ENCODE assay signal across 12 mouse cellular contexts in genomic region chr16:46617544-46618335, GRCm38 (mm10).
DNase-seq lines count a peak whose midpoint lies in the region; ATAC-seq and TF ChIP-seq lines count a peak whose summit lies in the region.
"Had no signal": no experiment of that assay in that cellular context is flagged by ENCODE, and none has a peak within 500 bp of the region (broad histone marks: within the 10 kb centered on the region; RNA-seq: fewer than 3 reads in every experiment).

No protein-coding gene starts in this region.

- H3K4me2 ChIP-seq in hindbrain, postnatal 0 days (ENCODE audit: low read depth, low read length): no peak overlapping the region
- H3K4me2 ChIP-seq in hindbrain, embryonic 12.5 days (replicated peaks): no peak overlapping the region
- no peak overlapping the region for H3K4me2 ChIP-seq in embryonic facial prominence, embryonic 14.5 days (ENCODE audit: low read depth, low read length)
- H3K4me2 ChIP-seq in liver, postnatal 0 days (ENCODE audit: low read depth, low read length): no peak overlapping the region

- no peaks in the 10 kb centered on the region for H3K4me1 ChIP-seq in hindbrain, postnatal 0 days (ENCODE audit: insufficient read depth, low read length)
- H3K4me1 ChIP-seq in hindbrain, embryonic 12.5 days: no peaks in the 10 kb centered on the region
- H3K4me1 ChIP-seq in embryonic facial prominence, embryonic 14.5 days (ENCODE audit: control insufficient read depth, insufficient read depth, low read length): no peaks in the 10 kb centered on the region
- H3K4me1 ChIP-seq in liver, postnatal 0 days (ENCODE audit: insufficient read depth): no peaks in the 10 kb centered on the region

- H3K36me3 ChIP-seq in hindbrain, postnatal 0 days (ENCODE audit: insufficient read depth, low read length): no peaks in the 10 kb centered on the region
- no peaks in the 10 kb centered on the region for H3K36me3 ChIP-seq in hindbrain, embryonic 12.5 days
- H3K36me3 ChIP-seq in embryonic facial prominence, embryonic 14.5 days (ENCODE audit: control insufficient read depth, insufficient read depth, low read length): no peaks in the 10 kb centered on the region
- no peaks in the 10 kb centered on the region for H3K36me3 ChIP-seq in liver, postnatal 0 days (replicated peaks; ENCODE audit: insufficient read depth, low read length)

- no peak overlapping the region for H3K4me3 ChIP-seq in hindbrain, postnatal 0 days (ENCODE audit: low read length)
- no peak overlapping the region for H3K4me3 ChIP-seq in hindbrain, embryonic 12.5 days
- H3K4me3 ChIP-seq in embryonic facial prominence, embryonic 14.5 days (ENCODE audit: low read depth, low read length): no peak overlapping the region
- H3K4me3 ChIP-seq in liver, postnatal 0 days (ENCODE audit: low read depth, low read length): no peak overlapping the region

- DNase-seq in hindbrain, postnatal 0 days (ENCODE audit: low spot score): peak; percentile 32
- DNase-seq in lung, postnatal 10 days: peak; percentile 3
- DNase-seq in lung, adult 18-20 months: no peak
- peak; percentile 84 for DNase-seq in embryonic facial prominence, embryonic 14.5 days (ENCODE audit: low spot score)
- DNase-seq in retina, embryonic 14.5 days (ENCODE audit: low spot score): peak; percentile 78
- no peak for DNase-seq in liver, postnatal 0 days
- no peak for DNase-seq in layer of hippocampus, postnatal 25 days (ENCODE audit: extremely low spot score in 1 of 2, low spot score in 1 of 2)
- DNase-seq: cerebellum, postnatal 14 days; gastrocnemius, postnatal 14 days; midbrain, embryonic 14.5 days; right cerebral cortex, postnatal 14 days had no signal

- H3K27ac ChIP-seq in hindbrain, postnatal 0 days: no peak overlapping the region
- H3K27ac ChIP-seq in hindbrain, embryonic 12.5 days: no peak overlapping the region
- H3K27ac ChIP-seq in embryonic facial prominence, embryonic 14.5 days (replicated peaks; ENCODE audit: low read depth, low read length): no peak overlapping the region
- H3K27ac ChIP-seq in liver, postnatal 0 days (ENCODE audit: low read depth): no peak overlapping the region

- WGBS in hindbrain, postnatal 0 days: 62% methylated on average over 13 of the region's 13 CpGs
- WGBS in hindbrain, embryonic 12.5 days: 66% methylated on average over 13 of the region's 13 CpGs
- WGBS in embryonic facial prominence, embryonic 14.5 days: 57% methylated on average over 13 of the region's 13 CpGs
- WGBS in liver, postnatal 0 days (ENCODE audit: insufficient replicate concordance): 65% methylated on average over 13 of the region's 13 CpGs

- TF ChIP-seq CTCF in hindbrain, postnatal 0 days (IDR thresholded peaks at IDR 0.05; ENCODE audit: low read depth): no peak
- TF ChIP-seq CTCF in liver, postnatal 0 days (IDR thresholded peaks at IDR 0.05; ENCODE audit: low read depth): no peak

- H3K9me3 ChIP-seq in hindbrain, postnatal 0 days (ENCODE audit: low read length): no peaks in the 10 kb centered on the region
- no peaks in the 10 kb centered on the region for H3K9me3 ChIP-seq in hindbrain, embryonic 12.5 days (replicated peaks)
- no peaks in the 10 kb centered on the region for H3K9me3 ChIP-seq in embryonic facial prominence, embryonic 14.5 days (ENCODE audit: control insufficient read depth, low read length)
- no peaks in the 10 kb centered on the region for H3K9me3 ChIP-seq in liver, postnatal 0 days (ENCODE audit: low read length)

- no peaks in the 10 kb centered on the region for H3K27me3 ChIP-seq in hindbrain, postnatal 0 days (ENCODE audit: insufficient read depth, low read length)
- no peaks in the 10 kb centered on the region for H3K27me3 ChIP-seq in hindbrain, embryonic 12.5 days
- no peaks in the 10 kb centered on the region for H3K27me3 ChIP-seq in embryonic facial prominence, embryonic 14.5 days (replicated peaks; ENCODE audit: control insufficient read depth, insufficient read depth, low read length)
- H3K27me3 ChIP-seq in liver, postnatal 0 days (ENCODE audit: insufficient read depth, low read length): no peaks in the 10 kb centered on the region

- no peak for TF ChIP-seq EP300 in liver, postnatal 0 days (IDR thresholded peaks at IDR 0.05; ENCODE audit: low read depth)

- ATAC-seq in hindbrain, postnatal 0 days: no peak
- no peak for ATAC-seq in hindbrain, embryonic 12.5 days (ENCODE audit: low FRiP score)
- peak; percentile 70; the same call in 1 of the 2 replicates for ATAC-seq in embryonic facial prominence, embryonic 14.5 days (ENCODE audit: low read depth)
- no peak for ATAC-seq in liver, postnatal 0 days

- H3K9ac ChIP-seq in hindbrain, postnatal 0 days (replicated peaks; ENCODE audit: low read length): no peak overlapping the region
- no peak overlapping the region for H3K9ac ChIP-seq in hindbrain, embryonic 12.5 days
- no peak overlapping the region for H3K9ac ChIP-seq in embryonic facial prominence, embryonic 14.5 days (ENCODE audit: low read depth, low read length)
- no peak overlapping the region for H3K9ac ChIP-seq in liver, postnatal 0 days (replicated peaks)

Comparison
In these comparisons a context has a peak if more than half of its experiments do, and no peak if none do; other contexts are left out.
1. DNase-seq: peak in hindbrain, postnatal 0 days (single experiment), lung, postnatal 10 days (single experiment), embryonic facial prominence, embryonic 14.5 days (single experiment) and retina, embryonic 14.5 days (single experiment); none in lung, adult 18-20 months (0 of 2), liver, postnatal 0 days (single experiment) and layer of hippocampus, postnatal 25 days (0 of 2).